23 mouse cellular contexts compared by ENCODE assay signal in the genomic region with DNA sequence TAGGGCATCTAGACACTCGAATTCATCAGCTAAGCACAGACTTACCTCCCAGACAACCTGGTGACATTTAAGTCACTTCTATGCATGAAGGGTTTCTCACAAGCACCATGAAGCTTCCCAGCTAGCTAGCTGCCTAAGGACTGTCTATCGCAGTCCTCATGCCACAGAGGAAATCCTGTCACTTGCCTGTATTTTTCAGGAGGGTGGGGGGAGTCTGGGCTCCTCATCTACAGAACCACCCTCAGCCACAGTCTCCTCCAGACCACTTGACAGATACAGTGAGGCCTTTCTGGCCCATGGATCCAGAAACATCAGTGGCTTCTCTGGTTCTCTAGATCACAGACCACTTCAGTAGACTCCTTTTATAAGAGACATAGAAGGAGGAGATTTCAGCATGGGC. TPM values are rescaled to one million over a fixed set of nuclear protein-coding genes. Genes with fewer than 3 reads are reported as not detected.
DNase-seq lines count a peak whose midpoint lies in the region; ATAC-seq and TF ChIP-seq lines count a peak whose summit lies in the region.
"Had no signal": no experiment of that assay in that cellular context is flagged by ENCODE, and none has a peak within 500 bp of the region (broad histone marks: within the 10 kb centered on the region; RNA-seq: fewer than 3 reads in every experiment).

No protein-coding gene starts in this region.

- H3K27ac ChIP-seq in gastrocnemius, adult 2 months = peak overlapping the region; percentile 24; the same call in 1 of the 2 replicates
- no peak overlapping the region for H3K27ac ChIP-seq in thymus, adult 2 months (ENCODE audit: control insufficient read depth, insufficient read depth, low read length)

- no peaks in the 10 kb centered on the region for H3K27me3 ChIP-seq in megakaryocyte, embryonic 14.5 days (replicated peaks)
- H3K27me3 ChIP-seq in thymus, adult 2 months (ENCODE audit: control insufficient read depth, insufficient read depth, low read length) = no peaks in the 10 kb centered on the region
- H3K27me3 ChIP-seq: CH12.LX had no signal

- peaks cover 7% of the 10 kb centered on the region for H3K9me3 ChIP-seq in megakaryocyte, embryonic 14.5 days
- H3K9me3 ChIP-seq: G1E had no signal

- no peak for ATAC-seq in megakaryocyte, adult 5-6 weeks (ENCODE audit: poor library complexity, severe bottlenecking)
- peak; percentile 77 for ATAC-seq in common myeloid progenitor, adult 5-6 weeks (replicated peaks; ENCODE audit: low read depth, poor library complexity, severe bottlenecking)
- ATAC-seq in hematopoietic stem cell, adult 5-6 weeks (replicated peaks in 1 of 2; ENCODE audit: insufficient read depth in 1 of 2, low FRiP score in 2 of 2, low TSS enrichment in 1 of 2, low read depth in 1 of 2, poor library complexity in 2 of 2, severe bottlenecking in 2 of 2) = peak; percentile 5 to 51; a peak in 2 of 4 replicates
- ATAC-seq: activated CD4-positive, CD25-positive, alpha-beta regulatory T cell, adult 4 months; CD4-positive, CD25-positive, alpha-beta regulatory T cell, adult 4 months; Patski had no signal

- no peak overlapping the region for H3K4me3 ChIP-seq in gastrocnemius, adult 2 months
- peak overlapping the region; percentile 67 for H3K4me3 ChIP-seq in megakaryocyte, embryonic 14.5 days (replicated peaks)
- no peak overlapping the region for H3K4me3 ChIP-seq in thymus, adult 2 months (ENCODE audit: control insufficient read depth, insufficient read depth, low read length)

- 46% methylated on average over 2 of the region's 2 CpGs for WGBS in thymus, adult 2 months

- H3K4me1 ChIP-seq in megakaryocyte, embryonic 14.5 days = peaks cover 92% of the 10 kb centered on the region
- no peaks in the 10 kb centered on the region for H3K4me1 ChIP-seq in thymus, adult 2 months (replicated peaks; ENCODE audit: control insufficient read depth, insufficient read depth, low read length)

- no peak for TF ChIP-seq POLR2A in thymus, adult 2 months (IDR thresholded peaks at IDR 0.05; ENCODE audit: control insufficient read depth, extremely low read depth, insufficient read depth, low read length, poor library complexity)

- intact Hi-C loops in gastrocnemius, adult 2 months (cut with DNase I) = no loop called here

- no peak for TF ChIP-seq CTCF in gastrocnemius, adult 2 months (IDR thresholded peaks at IDR 0.05)
- TF ChIP-seq CTCF in thymus, adult 2 months (IDR thresholded peaks at IDR 0.05; ENCODE audit: borderline replicate concordance, control insufficient read depth, extremely low read depth, insufficient read depth, low read length, poor library complexity) = no peak

- no peak for DNase-seq in gastrocnemius, adult 2 months
- DNase-seq in gastrocnemius, postnatal 25 days = no peak
- no peak for DNase-seq in thymus, adult 2 months
- no peak for DNase-seq in testis, postnatal 14 days (ENCODE audit: low spot score)
- DNase-seq: adrenal gland, adult 2 months; adrenal gland, adult 8-10 months; adrenal gland, postnatal 10 days; adrenal gland, postnatal 14 days; adrenal gland, postnatal 25 days; adrenal gland, postnatal 36 days; B cell, adult 2 months; cerebellum, adult 11 months; cerebellum, adult 11-12 months had no signal

- peaks cover 87% of the 10 kb centered on the region for H3K36me3 ChIP-seq in megakaryocyte, embryonic 14.5 days (replicated peaks; ENCODE audit: low read length)
- no peaks in the 10 kb centered on the region for H3K36me3 ChIP-seq in thymus, adult 2 months (ENCODE audit: control insufficient read depth, insufficient read depth, low read length)
- H3K36me3 ChIP-seq: G1E had no signal

RNA-seq across cellular contexts. Expression of gene Serpine2, which starts 14.1 kb away (rescaled TPM):
- 100 to 1,000 TPM in 1 of 2 experiments, 10 to 100 TPM in 1; 72.3 to 125 TPM for total RNA-seq in gastrocnemius, adult 2 months (2021)
- 10 to 100 TPM; 65.6 to 84.1 TPM for total RNA-seq in gastrocnemius, postnatal 25 days (2021)
- polyA plus RNA-seq in megakaryocyte, embryonic 14.5 days (2012; ENCODE audit: insufficient read depth, low replicate concordance) = 38.8 and 48.3 TPM in 2 replicates
- 3.3 and 8.2 TPM in 2 replicates for total RNA-seq in megakaryocyte, adult 5-6 weeks (2015)
- 3.1 and 6.4 TPM in 2 replicates for total RNA-seq in megakaryocyte, adult 5-6 weeks (2017)
- total RNA-seq in common myeloid progenitor, adult 5-6 weeks (2017) = 16.5 and 18.9 TPM in 2 replicates
- 2.9 and 8.3 TPM in 2 replicates for total RNA-seq in hematopoietic stem cell, adult 5-6 weeks (2017)
- polyA plus RNA-seq in thymus, adult 2 months (2012; rRNA removed) = 33.8 and 46.7 TPM in 2 replicates
- total RNA-seq: MEL had no signal
- polyA plus RNA-seq: G1E had no signal
